Mouse (Mus musculus) stomach, embryonic 16.5 days (tissue): ENCODE results near the gene Ppp2ca. TPM values are rescaled to one million over a fixed set of nuclear protein-coding genes. Genes with fewer than 3 reads are reported as not detected.
A peak's percentile ranks its signal among the peaks of the same experiment; 100 is the strongest.

Source experiments
- ATAC-seq: fragments of 200-750 bp; cut with Nextera tagmentation; 2 replicates; pipeline ENCODE4 v1.8.0; 2017; ENCODE audit warnings: moderate number of reproducible peaks, moderate TSS enrichment; ENCODE audit not compliant: insufficient read depth, low FRiP score
- H3K27ac ChIP-seq: fragments of 300-500 bp; sonication (generic); 2 replicates; pipeline ENCODE4 v1.5.1; 2014; ENCODE audit warnings: low read length
- H3K27me3 ChIP-seq: fragments of 300-500 bp; sonication (generic); 2 replicates; pipeline ENCODE4 v1.6.1; 2014; ENCODE audit warnings: low read length, control low read depth, mixed read lengths; ENCODE audit not compliant: control insufficient read depth, insufficient read depth
- H3K36me3 ChIP-seq: fragments of 300-500 bp; sonication (generic); 2 replicates; pipeline ENCODE4 v1.6.1; 2014; ENCODE audit warnings: low read length; ENCODE audit not compliant: control insufficient read depth, insufficient read depth
- H3K4me1 ChIP-seq: fragments of 300-500 bp; sonication (generic); 2 replicates; pipeline ENCODE4 v1.6.1; 2014; ENCODE audit warnings: low read length, control low read depth, mixed read lengths; ENCODE audit not compliant: control insufficient read depth, insufficient read depth
- H3K4me2 ChIP-seq: fragments of 300-500 bp; sonication (generic); 2 replicates; pipeline ENCODE4 v1.6.1; 2014; ENCODE audit warnings: low read depth, low read length, mixed read lengths
- H3K4me3 ChIP-seq: fragments of 300-500 bp; sonication (generic); replicated peaks from 2 replicates; pipeline ENCODE4 v1.5.1; 2014; ENCODE audit warnings: mild to moderate bottlenecking, low read length
- H3K9ac ChIP-seq: fragments of 300-500 bp; sonication (generic); 2 replicates; pipeline ENCODE4 v1.6.1; 2014; ENCODE audit warnings: low read length
- H3K9me3 ChIP-seq: fragments of 300-500 bp; sonication (generic); replicated peaks from 2 replicates; pipeline ENCODE4 v1.6.1; 2016; ENCODE audit warnings: low read length, control low read depth; ENCODE audit not compliant: control insufficient read depth
- WGBS: fragments of 180-500 bp; shearing (Covaris S2); extraction: QIAGEN DNeasy Blood & Tissue Kit; methylation state at CpG from one replicate; pipeline ENCODE4 v1.1.7; 2014; 5-methylcytosine and 5-hydroxymethylcytosine counted together
- polyA plus RNA-seq: library from polyadenylated mRNA; unstranded; fragments of >200 nt; fragmentation: Nextera tagmentation; extraction: Ambion mirVana; gene quantifications from 2 replicates; pipeline ENCODE4 v1.2.1, GENCODE M21; 2015

The Ppp2ca gene
- 53.8 and 60.6 TPM in 2 replicates for polyA plus RNA-seq

- ATAC-seq = peak; percentile 97
- no peaks in the 10 kb centered on the region for H3K9me3 ChIP-seq
- peak within 1 kb of the TSS; percentile 100 for H3K9ac ChIP-seq
- peak within 1 kb of the TSS; percentile 100 for H3K27ac ChIP-seq
- H3K36me3 ChIP-seq = no peaks in the 10 kb centered on the region
- no peaks in the 10 kb centered on the region for H3K27me3 ChIP-seq
- peak within 1 kb of the TSS; percentile 72 for H3K4me3 ChIP-seq
- peak within 1 kb of the TSS; percentile 85 for H3K4me2 ChIP-seq
- under 1% methylated on average over 53 of the region's 53 CpGs for WGBS
- peaks cover 28% of the 10 kb centered on the region for H3K4me1 ChIP-seq
These were observed at the start of gene Ppp2ca for GRCm38 (mm10) chr11:52098398-52098946. TSS of gene Ppp2ca (plus strand) at chr11:52098681.

GRCm38 (mm10) chr11:52053371-52053770 lies 45.1 kb upstream of the Ppp2ca start:
- no peak overlapping the region for H3K4me3 ChIP-seq
- no peaks in the 10 kb centered on the region for H3K36me3 ChIP-seq
- H3K9ac ChIP-seq = no peak overlapping the region
- no peak for ATAC-seq
- no peaks in the 10 kb centered on the region for H3K9me3 ChIP-seq
- WGBS = 75% methylated on average over 6 of the region's 6 CpGs
- no peaks in the 10 kb centered on the region for H3K27me3 ChIP-seq
- H3K4me1 ChIP-seq = no peaks in the 10 kb centered on the region
- no peak overlapping the region for H3K27ac ChIP-seq
- no peak overlapping the region for H3K4me2 ChIP-seq

- no peak overlapping the region for H3K4me2 ChIP-seq
- no peaks in the 10 kb centered on the region for H3K27me3 ChIP-seq
- no peak overlapping the region for H3K4me3 ChIP-seq
- no peaks in the 10 kb centered on the region for H3K4me1 ChIP-seq
- H3K27ac ChIP-seq = no peak overlapping the region
- WGBS = 86% methylated on average over 3 of the region's 3 CpGs
- H3K9me3 ChIP-seq = no peaks in the 10 kb centered on the region
- H3K9ac ChIP-seq = no peak overlapping the region
- no peaks in the 10 kb centered on the region for H3K36me3 ChIP-seq
- ATAC-seq = no peak
These were observed 43.8 kb upstream of the Ppp2ca start for GRCm38 (mm10) chr11:52054728-52055127.

DNA sequence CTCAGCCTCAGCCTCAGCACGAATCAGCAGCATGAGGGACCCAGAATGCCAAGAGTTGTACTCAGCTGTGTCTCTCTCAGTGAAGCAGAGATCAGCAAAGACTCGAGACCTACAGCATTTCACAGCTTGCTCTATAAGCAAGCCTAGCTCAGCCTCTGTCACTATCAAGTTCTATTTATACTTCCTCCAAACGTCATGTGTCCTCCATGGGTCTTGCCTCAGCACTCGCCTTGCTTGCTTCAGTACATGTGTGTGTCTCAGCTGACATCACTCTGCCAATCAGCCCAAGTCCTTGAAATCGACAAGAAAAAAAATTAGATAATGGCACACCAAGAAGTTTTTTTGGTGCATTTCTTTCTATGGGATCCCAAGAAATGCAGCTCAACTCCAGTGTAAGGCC lies 42.3 kb upstream of the Ppp2ca start:
- Histone ChIP-seq H3K4me3 (no peak overlapping the region), H3K9me3 (no peaks in the 10 kb centered on the region), H3K36me3 (no peaks in the 10 kb centered on the region), H3K4me1 (no peaks in the 10 kb centered on the region), H3K4me2 (no peak overlapping the region), H3K9ac (no peak overlapping the region), H3K27me3 (no peaks in the 10 kb centered on the region), H3K27ac (no peak overlapping the region)
- no peak for ATAC-seq
- 75% methylated on average over 5 of the region's 5 CpGs for WGBS

- Histone ChIP-seq H3K27ac (no peak overlapping the region), H3K9me3 (no peaks in the 10 kb centered on the region), H3K9ac (no peak overlapping the region)
These were observed 39.5 kb upstream of the Ppp2ca start for GRCm38 (mm10) chr11:52059001-52059400.

GRCm38 (mm10) chr11:52060315-52060714 lies 38.2 kb upstream of the Ppp2ca start:
- H3K36me3 ChIP-seq = no peaks in the 10 kb centered on the region
- no peak overlapping the region for H3K9ac ChIP-seq
- no peaks in the 10 kb centered on the region for H3K4me1 ChIP-seq
- no peaks in the 10 kb centered on the region for H3K27me3 ChIP-seq
- WGBS = 84% methylated on average over 4 of the region's 4 CpGs
- no peaks in the 10 kb centered on the region for H3K9me3 ChIP-seq
- H3K4me3 ChIP-seq = no peak overlapping the region
- H3K27ac ChIP-seq = no peak overlapping the region
- ATAC-seq = no peak
- no peak overlapping the region for H3K4me2 ChIP-seq

More at GRCm38 (mm10) chr11:52059001-52059400, 39.5 kb upstream of the Ppp2ca start:
- WGBS = 44% methylated on average over 5 of the region's 5 CpGs
- Histone ChIP-seq H3K27me3 (no peaks in the 10 kb centered on the region), H3K4me1 (no peaks in the 10 kb centered on the region), H3K4me2 (no peak overlapping the region), H3K36me3 (no peaks in the 10 kb centered on the region), H3K4me3 (no peak overlapping the region)
- no peak for ATAC-seq

DNA sequence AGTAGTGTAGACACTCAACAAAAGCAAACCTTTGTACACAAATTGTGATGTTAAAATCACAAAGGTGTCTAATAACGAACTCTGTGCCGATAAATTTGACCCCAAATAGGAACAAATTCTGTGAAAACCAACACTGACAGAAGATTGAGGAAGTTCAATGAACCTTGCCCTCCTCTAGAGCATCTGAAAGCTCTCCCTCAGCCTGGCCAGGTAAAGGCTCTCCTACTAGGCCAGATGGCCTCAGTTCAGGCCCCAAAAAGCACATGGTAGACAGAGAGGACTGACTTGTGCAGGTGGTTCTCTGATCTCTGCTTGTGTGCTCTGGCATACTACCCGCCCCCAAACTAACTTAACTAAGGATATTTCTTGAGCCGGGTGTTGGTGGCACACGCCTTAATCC lies 36.1 kb upstream of the Ppp2ca start:
- Histone ChIP-seq H3K9me3 (no peaks in the 10 kb centered on the region), H3K9ac (no peak overlapping the region), H3K36me3 (no peaks in the 10 kb centered on the region), H3K4me1 (no peaks in the 10 kb centered on the region), H3K4me3 (no peak overlapping the region), H3K4me2 (no peak overlapping the region), H3K27me3 (no peaks in the 10 kb centered on the region), H3K27ac (no peak overlapping the region)
- 93% methylated on average over 5 of the region's 5 CpGs for whole genome bisulfite sequencing
- no peak for ATAC-seq

GRCm38 (mm10) chr11:52064398-52064797 lies 34.1 kb upstream of the Ppp2ca start:
- WGBS = 50% methylated on average over 3 of the region's 3 CpGs
- Histone ChIP-seq H3K27ac (no peak overlapping the region), H3K4me2 (no peak overlapping the region), H3K4me3 (no peak overlapping the region), H3K4me1 (no peaks in the 10 kb centered on the region), H3K36me3 (no peaks in the 10 kb centered on the region), H3K9me3 (no peaks in the 10 kb centered on the region), H3K9ac (no peak overlapping the region), H3K27me3 (no peaks in the 10 kb centered on the region)
- ATAC-seq = no peak

DNA sequence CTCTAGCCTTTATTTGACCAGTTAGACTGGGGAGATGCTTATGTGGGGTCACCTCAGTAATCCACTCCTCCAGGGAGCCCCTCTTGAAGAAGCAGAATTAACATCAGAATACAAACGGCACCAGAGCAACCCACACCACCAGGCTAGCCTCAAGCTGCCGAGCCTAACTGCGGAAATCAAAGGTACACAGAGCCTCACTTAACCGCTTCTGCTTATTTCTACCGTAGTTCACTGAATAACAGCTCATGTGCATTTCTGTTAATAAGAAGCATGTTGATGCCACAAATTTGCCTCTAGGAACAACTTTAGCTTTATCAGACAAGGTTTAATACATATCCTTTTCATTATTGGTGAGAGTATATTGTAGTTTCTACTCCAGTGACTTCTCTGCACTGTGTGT lies 32.6 kb upstream of the Ppp2ca start:
- no peak overlapping the region for H3K4me3 ChIP-seq
- no peak overlapping the region for H3K27ac ChIP-seq
- peak overlapping the region; percentile 57; the same call in 1 of the 2 replicates for H3K9ac ChIP-seq
- no peaks in the 10 kb centered on the region for H3K9me3 ChIP-seq
- H3K4me1 ChIP-seq = no peaks in the 10 kb centered on the region
- H3K36me3 ChIP-seq = no peaks in the 10 kb centered on the region
- no peaks in the 10 kb centered on the region for H3K27me3 ChIP-seq
- H3K4me2 ChIP-seq = no peak overlapping the region
- no peak for ATAC-seq
- 10% methylated on average over 5 of the region's 5 CpGs for WGBS
